Mouse (Mus musculus) limb, embryonic 13.5 days (tissue): Measurements from ENCODE around the gene Dscaml1. TPM values are rescaled to one million over a fixed set of nuclear protein-coding genes. Genes with fewer than 3 reads are reported as not detected.

Experiments
- ATAC-seq: fragments of 200-750 bp; cut with Nextera tagmentation; 2 replicates; pipeline ENCODE4 v1.8.0; 2017; ENCODE audit warnings: low read depth, moderate number of reproducible peaks, moderate TSS enrichment; ENCODE audit not compliant: low FRiP score
- H3K27ac ChIP-seq: fragments of 300-500 bp; sonication (generic); 2 replicates; pipeline ENCODE4 v1.5.1; 2015; ENCODE audit warnings: inconsistent platforms, mild to moderate bottlenecking, moderate library complexity
- H3K27me3 ChIP-seq: fragments of 300-500 bp; sonication (generic); 2 replicates; pipeline ENCODE4 v1.6.1; 2015; ENCODE audit warnings: mild to moderate bottlenecking, inconsistent platforms
- H3K36me3 ChIP-seq: fragments of 300-500 bp; sonication (generic); 2 replicates; pipeline ENCODE4 v1.6.1; 2015; ENCODE audit warnings: inconsistent platforms, mild to moderate bottlenecking, moderate library complexity
- H3K4me1 ChIP-seq: fragments of 300-500 bp; sonication (generic); 2 replicates; pipeline ENCODE4 v1.6.1; 2015; ENCODE audit warnings: inconsistent platforms
- H3K4me2 ChIP-seq: fragments of 300-500 bp; sonication (generic); replicated peaks from 2 replicates; pipeline ENCODE4 v1.6.1; 2015; ENCODE audit warnings: inconsistent platforms, mild to moderate bottlenecking, moderate library complexity
- H3K4me3 ChIP-seq: fragments of 300-500 bp; sonication (generic); 2 replicates; pipeline ENCODE4 v1.5.1; 2015; ENCODE audit warnings: moderate library complexity, mild to moderate bottlenecking, inconsistent platforms
- H3K9ac ChIP-seq: fragments of 300-500 bp; sonication (generic); 2 replicates; pipeline ENCODE4 v1.6.1; 2015; ENCODE audit warnings: mild to moderate bottlenecking, inconsistent platforms
- H3K9me3 ChIP-seq: fragments of 300-500 bp; sonication (generic); 2 replicates; pipeline ENCODE4 v1.6.1; 2016; ENCODE audit warnings: inconsistent platforms
- WGBS: fragments of 180-500 bp; shearing (Covaris S2); methylation state at CpG from one replicate; pipeline ENCODE4 v1.1.7; 2015; 5-methylcytosine and 5-hydroxymethylcytosine counted together
- polyA plus RNA-seq: library from polyadenylated mRNA; unstranded; fragments of >200 nt; fragmentation: Nextera tagmentation; extraction: Ambion mirVana; gene quantifications from 2 replicates; pipeline ENCODE4 v1.2.1, GENCODE M21; 2015

Dscaml1 gene
- polyA plus RNA-seq, 1 experiment from 2014 or later: 0.83 TPM

DNA sequence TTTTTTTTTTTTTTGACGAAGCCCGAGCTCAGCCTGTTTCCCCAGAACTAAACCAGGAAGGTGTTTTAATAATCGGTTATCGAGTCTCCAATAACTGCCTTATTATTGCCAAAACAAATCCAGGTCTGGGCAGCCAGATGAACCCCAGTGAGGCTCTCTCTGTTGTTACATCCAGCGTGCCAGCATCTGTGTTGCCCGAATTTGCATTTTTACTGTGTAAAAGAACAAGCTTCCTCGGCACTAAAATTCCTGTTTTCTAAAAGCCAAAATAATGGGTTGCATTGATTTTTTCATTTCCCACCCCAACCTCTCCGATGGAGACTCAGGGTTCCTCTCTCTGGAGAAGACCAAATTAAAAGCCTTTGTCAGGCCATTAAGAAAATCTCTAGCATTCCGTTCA, 6.7 kb downstream of the Dscaml1 start:
- no peak for ATAC-seq
- Histone ChIP-seq H3K4me3 (no peak overlapping the region), H3K4me2 (no peak overlapping the region), H3K27me3 (peaks cover 75% of the 10 kb centered on the region), H3K4me1 (peaks cover 22% of the 10 kb centered on the region), H3K36me3 (no peaks in the 10 kb centered on the region), H3K9ac (no peak overlapping the region), H3K9me3 (no peaks in the 10 kb centered on the region), H3K27ac (no peak overlapping the region)
- 67% methylated on average over 9 of the region's 9 CpGs for WGBS

GRCm38 (mm10) chr9:45434171-45434570, 7.7 kb downstream of the Dscaml1 start:
- Histone ChIP-seq H3K9ac (no peak overlapping the region), H3K9me3 (no peaks in the 10 kb centered on the region), H3K27me3 (peaks cover 68% of the 10 kb centered on the region), H3K36me3 (no peaks in the 10 kb centered on the region), H3K4me1 (peaks cover 22% of the 10 kb centered on the region), H3K4me2 (no peak overlapping the region), H3K4me3 (no peak overlapping the region), H3K27ac (no peak overlapping the region)
- no peak for ATAC-seq
- 84% methylated on average over 2 of the region's 2 CpGs for WGBS

DNA sequence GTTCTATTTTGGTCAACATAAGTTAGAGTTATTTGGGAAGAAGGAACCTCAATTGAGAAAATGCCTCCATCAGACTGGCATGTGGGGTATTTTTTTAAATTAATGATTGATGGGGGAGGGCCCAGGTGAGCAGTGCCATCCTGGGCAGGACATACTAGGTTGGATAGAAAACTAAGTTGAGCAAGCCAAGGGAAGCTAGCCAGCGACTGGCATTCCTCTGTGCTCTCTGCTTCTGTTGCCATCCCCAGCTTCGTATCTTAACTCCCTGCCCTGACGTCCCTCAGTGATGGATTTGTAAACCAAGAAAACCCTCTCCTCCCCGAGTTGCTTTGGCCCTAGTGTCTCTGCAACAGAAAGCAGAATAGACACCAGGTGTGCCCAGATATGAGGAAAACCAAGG, 12.6 kb downstream of the Dscaml1 start:
- peaks cover 39% of the 10 kb centered on the region for H3K27me3 ChIP-seq
- H3K4me1 ChIP-seq: no peaks in the 10 kb centered on the region
- 76% methylated on average over 4 of the region's 4 CpGs for WGBS
- H3K27ac ChIP-seq: no peak overlapping the region
- H3K9me3 ChIP-seq: no peaks in the 10 kb centered on the region
- H3K9ac ChIP-seq: no peak overlapping the region
- H3K4me2 ChIP-seq: no peak overlapping the region
- no peak for ATAC-seq
- no peak overlapping the region for H3K4me3 ChIP-seq
- no peaks in the 10 kb centered on the region for H3K36me3 ChIP-seq

GRCm38 (mm10) chr9:45440083-45440784, 13.8 kb downstream of the Dscaml1 start:
- H3K27me3 ChIP-seq: peaks cover 28% of the 10 kb centered on the region
- ATAC-seq: no peak
- no peak overlapping the region for H3K4me2 ChIP-seq
- no peaks in the 10 kb centered on the region for H3K9me3 ChIP-seq
- no peak overlapping the region for H3K4me3 ChIP-seq
- H3K27ac ChIP-seq: no peak overlapping the region
- no peak overlapping the region for H3K9ac ChIP-seq
- WGBS: 76% methylated on average over 16 of the region's 16 CpGs
- H3K36me3 ChIP-seq: no peaks in the 10 kb centered on the region
- H3K4me1 ChIP-seq: peaks cover 4% of the 10 kb centered on the region

DNA sequence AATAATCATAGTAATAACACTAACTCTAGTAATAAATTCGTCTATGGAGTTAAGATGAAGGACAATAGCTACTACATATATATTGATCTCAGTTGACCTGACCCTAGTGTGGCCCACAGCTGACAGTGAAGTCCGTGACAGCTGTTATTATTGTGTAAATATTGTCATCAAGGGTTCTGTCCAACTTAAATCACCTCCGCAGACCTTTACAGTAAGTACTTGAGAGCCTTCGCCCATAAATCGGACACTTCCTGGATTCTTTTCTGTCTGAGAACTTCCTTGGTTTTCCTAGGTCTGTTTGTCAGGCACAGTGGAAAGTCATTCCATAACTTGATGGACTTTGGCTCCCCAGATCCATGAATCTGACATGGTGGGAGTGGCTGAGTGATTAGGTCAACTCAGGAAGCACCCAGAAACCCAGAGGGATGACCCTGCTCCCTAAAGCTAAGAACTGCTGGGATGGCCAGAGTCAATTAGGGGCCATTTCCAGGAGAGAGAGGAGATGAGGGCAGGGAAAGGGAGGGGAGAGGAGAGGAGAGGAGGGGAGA, 17.9 kb downstream of the Dscaml1 start:
- no peaks in the 10 kb centered on the region for H3K36me3 ChIP-seq
- WGBS: 81% methylated on average over 5 of the region's 5 CpGs
- no peak overlapping the region for H3K4me2 ChIP-seq
- peaks cover 39% of the 10 kb centered on the region for H3K27me3 ChIP-seq
- no peak overlapping the region for H3K27ac ChIP-seq
- no peak overlapping the region for H3K4me3 ChIP-seq
- peaks cover 22% of the 10 kb centered on the region for H3K4me1 ChIP-seq
- H3K9me3 ChIP-seq: no peaks in the 10 kb centered on the region
- ATAC-seq: no peak
- no peak overlapping the region for H3K9ac ChIP-seq

DNA sequence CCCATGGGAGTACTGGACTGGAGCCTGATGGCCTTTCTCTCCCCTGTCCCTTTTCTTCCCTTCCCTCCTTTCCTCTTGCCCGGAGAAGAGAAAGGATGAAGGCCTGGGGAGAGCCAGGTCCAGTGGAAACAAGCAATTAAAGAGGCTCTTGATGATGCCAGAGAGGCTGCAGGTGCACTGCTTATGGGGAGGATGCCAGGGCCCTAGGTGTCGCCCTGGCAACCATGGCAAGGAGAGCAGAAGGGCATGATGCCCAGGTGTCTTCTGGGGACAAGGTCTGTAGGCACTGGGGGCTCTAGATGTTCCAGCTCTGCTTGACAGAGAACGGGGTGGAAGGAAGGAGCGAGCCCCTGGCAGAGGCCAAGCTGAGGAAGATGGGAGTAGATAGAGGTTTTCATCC, 23.2 kb downstream of the Dscaml1 start:
- WGBS: 86% methylated on average over 4 of the region's 4 CpGs
- Histone ChIP-seq H3K4me3 (no peak overlapping the region), H3K9ac (no peak overlapping the region), H3K27me3 (peaks cover 20% of the 10 kb centered on the region), H3K27ac (no peak overlapping the region), H3K36me3 (no peaks in the 10 kb centered on the region), H3K4me2 (no peak overlapping the region), H3K9me3 (no peaks in the 10 kb centered on the region), H3K4me1 (peaks cover 22% of the 10 kb centered on the region)
- no peak for ATAC-seq

GRCm38 (mm10) chr9:45451346-45451745, 24.9 kb downstream of the Dscaml1 start:
- H3K4me3 ChIP-seq: no peak overlapping the region
- H3K9ac ChIP-seq: no peak overlapping the region
- H3K27ac ChIP-seq: no peak overlapping the region
- no peak for ATAC-seq
- no peaks in the 10 kb centered on the region for H3K9me3 ChIP-seq
- H3K4me2 ChIP-seq: no peak overlapping the region
- H3K27me3 ChIP-seq: peaks cover 20% of the 10 kb centered on the region
- no peaks in the 10 kb centered on the region for H3K36me3 ChIP-seq
- H3K4me1 ChIP-seq: peaks cover 7% of the 10 kb centered on the region; the same call in 1 of the 2 replicates
- 93% methylated on average over 4 of the region's 4 CpGs for WGBS

- WGBS: 88% methylated on average over 10 of the region's 10 CpGs
- Histone ChIP-seq H3K4me2 (no peak overlapping the region), H3K4me1 (peaks cover 9% of the 10 kb centered on the region), H3K27ac (no peak overlapping the region), H3K9ac (no peak overlapping the region), H3K9me3 (no peaks in the 10 kb centered on the region), H3K36me3 (no peaks in the 10 kb centered on the region), H3K27me3 (peaks cover 5% of the 10 kb centered on the region; the same call in 1 of the 2 replicates), H3K4me3 (no peak overlapping the region)
- no peak for ATAC-seq
These were observed 27.6 kb downstream of the Dscaml1 start for GRCm38 (mm10) chr9:45454032-45454431.

DNA sequence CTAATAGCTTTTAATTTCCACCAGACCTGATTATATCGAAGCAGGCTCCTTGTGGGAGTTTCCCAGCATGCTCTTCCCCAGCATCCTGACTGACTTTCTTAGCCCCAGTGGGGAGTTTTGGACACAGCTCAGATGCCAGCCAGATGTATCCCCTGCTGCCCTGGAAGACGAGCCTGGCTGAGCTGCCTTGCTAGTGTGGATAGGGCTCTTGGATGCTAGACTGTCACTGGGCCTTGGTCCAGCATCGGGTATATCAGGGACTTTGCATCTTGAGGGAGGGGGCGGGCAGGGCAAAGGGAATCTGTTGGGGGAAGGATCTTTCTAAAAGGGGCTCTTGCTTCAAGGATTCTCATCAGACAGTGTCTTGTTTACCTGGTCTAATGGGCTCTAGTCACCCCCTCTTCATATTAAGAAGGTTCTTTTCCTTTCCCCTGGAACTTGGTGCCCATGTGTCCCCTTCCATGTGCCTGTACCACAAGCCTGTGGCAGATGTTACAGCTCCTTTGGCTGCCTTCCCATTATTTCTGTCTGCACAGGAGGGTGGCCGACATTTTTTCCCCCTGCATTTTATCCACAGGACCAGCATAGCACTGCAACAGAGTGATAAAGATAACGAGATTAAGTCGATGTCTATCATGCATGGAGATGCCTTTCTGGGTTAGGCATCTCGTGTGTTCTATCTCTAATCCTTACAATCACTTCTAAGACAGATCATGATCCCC, 28.6 kb downstream of the Dscaml1 start:
- ATAC-seq: no peak
- no peak overlapping the region for H3K4me3 ChIP-seq
- 66% methylated on average over 8 of the region's 8 CpGs for WGBS

DNA sequence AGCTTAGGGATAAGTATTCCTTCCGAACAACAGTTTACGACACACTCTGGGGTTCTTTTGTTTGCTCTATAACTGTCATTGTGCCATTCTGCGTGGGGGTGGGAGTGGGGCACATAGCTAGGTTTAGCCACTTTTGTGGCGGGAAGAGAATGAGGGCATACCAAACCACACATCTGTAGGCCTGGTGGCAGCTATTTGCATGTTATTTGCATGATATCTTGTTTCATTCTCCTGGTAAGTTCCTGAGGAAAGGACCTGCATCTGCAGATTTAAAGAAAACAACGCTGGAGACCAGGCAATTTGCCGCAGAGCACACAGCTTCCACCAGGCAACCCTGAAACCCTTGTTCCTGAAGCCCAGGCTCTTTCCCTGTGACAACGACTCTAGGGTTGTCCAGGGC, 30.8 kb downstream of the Dscaml1 start:
- H3K27me3 ChIP-seq: 0 out of 2 replicates have a peak, but pooled peaks cover 2% of the 10 kb centered on the region
- 23% methylated on average over 7 of the region's 7 CpGs for WGBS
- H3K4me1 ChIP-seq: peaks cover 9% of the 10 kb centered on the region
- peak overlapping the region; percentile 39; the same call in 1 of the 2 replicates for H3K27ac ChIP-seq
- no peaks in the 10 kb centered on the region for H3K36me3 ChIP-seq
- no peaks in the 10 kb centered on the region for H3K9me3 ChIP-seq
- H3K4me2 ChIP-seq: no peak overlapping the region
- no peak overlapping the region for H3K9ac ChIP-seq
- H3K4me3 ChIP-seq: no peak overlapping the region
- ATAC-seq: no peak

More for the DNA sequence above, 28.6 kb downstream of the Dscaml1 start:
- H3K9me3 ChIP-seq: no peaks in the 10 kb centered on the region
- no peak overlapping the region for H3K9ac ChIP-seq
- H3K4me2 ChIP-seq: no peak overlapping the region
- no peak overlapping the region for H3K27ac ChIP-seq
- peaks cover 9% of the 10 kb centered on the region for H3K4me1 ChIP-seq
- H3K36me3 ChIP-seq: no peaks in the 10 kb centered on the region
- H3K27me3 ChIP-seq: 0 out of 2 replicates have a peak, but pooled peaks cover 2% of the 10 kb centered on the region

GRCm38 (mm10) chr9:45458363-45458762, 31.9 kb downstream of the Dscaml1 start:
- Histone ChIP-seq H3K27me3 (0 out of 2 replicates have a peak, but pooled peaks cover 2% of the 10 kb centered on the region), H3K4me1 (peaks cover 9% of the 10 kb centered on the region), H3K27ac (no peak overlapping the region), H3K9me3 (no peaks in the 10 kb centered on the region), H3K9ac (no peak overlapping the region), H3K4me2 (no peak overlapping the region), H3K4me3 (no peak overlapping the region), H3K36me3 (no peaks in the 10 kb centered on the region)
- WGBS: 58% methylated on average over 14 of the region's 14 CpGs
- no peak for ATAC-seq

GRCm38 (mm10) chr9:45465396-45466019, 39.1 kb downstream of the Dscaml1 start:
- H3K4me3 ChIP-seq: no peak overlapping the region
- 19% methylated on average over 6 of the region's 6 CpGs for WGBS
- no peak overlapping the region for H3K9ac ChIP-seq
- no peaks in the 10 kb centered on the region for H3K9me3 ChIP-seq
- H3K27ac ChIP-seq: 0 out of 2 replicates have a peak overlapping the region, but pooled peaks have one; percentile 15
- ATAC-seq: peak; percentile 48; the same call in 1 of the 2 replicates
- peaks cover 8% of the 10 kb centered on the region for H3K4me1 ChIP-seq
- no peaks in the 10 kb centered on the region for H3K36me3 ChIP-seq
- H3K27me3 ChIP-seq: no peaks in the 10 kb centered on the region
- H3K4me2 ChIP-seq: no peak overlapping the region
